Comparison of ENCODE assay signal across 8 mouse cellular contexts in the genomic region with DNA sequence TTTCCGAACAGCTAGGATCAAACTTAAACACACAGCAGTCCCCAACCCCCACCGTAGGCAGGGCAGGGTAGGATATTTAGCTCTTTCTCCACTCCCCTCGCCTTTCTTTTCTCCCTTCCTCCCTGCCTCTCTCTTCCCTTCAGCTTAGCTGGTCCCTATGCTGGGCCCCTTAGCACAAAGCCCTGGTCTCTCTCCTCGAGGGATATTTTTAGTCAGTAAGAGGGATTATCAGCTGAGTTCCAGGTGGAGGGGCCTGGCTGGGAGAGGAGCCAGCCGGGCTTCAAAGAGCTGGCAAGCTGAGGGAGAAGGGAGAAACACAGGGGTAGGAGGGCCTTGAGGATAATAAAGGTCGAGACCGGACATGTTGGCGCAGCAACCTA. TPM values are rescaled to one million over a fixed set of nuclear protein-coding genes. Genes with fewer than 3 reads are reported as not detected.
A peak's percentile ranks its signal among the peaks of the same experiment; 100 is the strongest.
DNase-seq lines count a peak whose midpoint lies in the region; ATAC-seq and TF ChIP-seq lines count a peak whose summit lies in the region.

No protein-coding gene starts in this region.

- no peak for DNase-seq in kidney, adult 9 months
- DNase-seq in embryonic facial prominence, embryonic 10.5 days (ENCODE audit: low spot score), result peak; percentile 39
- peak; percentile 35 for DNase-seq in heart, postnatal 25 days (ENCODE audit: low spot score)
- peak; percentile 22 for DNase-seq in midbrain, postnatal 0 days (ENCODE audit: low spot score)
- no peak for DNase-seq in left cerebral cortex, adult 11 months (ENCODE audit: low spot score)
- DNase-seq in right cerebral cortex, adult 18-20 months, result no peak
- no peak for DNase-seq in right cerebral cortex, postnatal 14 days

- H3K27me3 ChIP-seq in kidney, embryonic 15.5 days, result no peaks in the 10 kb centered on the region
- no peaks in the 10 kb centered on the region for H3K27me3 ChIP-seq in embryonic facial prominence, embryonic 10.5 days (replicated peaks; ENCODE audit: low read depth, poor library complexity, severe bottlenecking)
- no peaks in the 10 kb centered on the region for H3K27me3 ChIP-seq in midbrain, postnatal 0 days (ENCODE audit: insufficient read depth, low read length)

- peaks cover 14% of the 10 kb centered on the region for H3K4me1 ChIP-seq in kidney, embryonic 15.5 days
- peaks cover 15% of the 10 kb centered on the region for H3K4me1 ChIP-seq in embryonic facial prominence, embryonic 10.5 days
- peaks cover 5% of the 10 kb centered on the region; the same call in 1 of the 2 replicates for H3K4me1 ChIP-seq in midbrain, postnatal 0 days (ENCODE audit: insufficient read depth, low read length)

- H3K4me3 ChIP-seq in kidney, embryonic 15.5 days (replicated peaks), result no peak overlapping the region
- H3K4me3 ChIP-seq in embryonic facial prominence, embryonic 10.5 days, result no peak overlapping the region
- no peak overlapping the region for H3K4me3 ChIP-seq in midbrain, postnatal 0 days (ENCODE audit: low read depth, low read length)

- intact Hi-C loops in heart, postnatal 25 days (cut with DNase I), result no loop called here

- no peak overlapping the region for H3K4me2 ChIP-seq in kidney, embryonic 15.5 days
- no peak overlapping the region for H3K4me2 ChIP-seq in midbrain, postnatal 0 days (ENCODE audit: low read depth, low read length, poor library complexity, severe bottlenecking)

- H3K36me3 ChIP-seq in kidney, embryonic 15.5 days, result peaks cover 6% of the 10 kb centered on the region; the same call in 1 of the 2 replicates
- H3K36me3 ChIP-seq in embryonic facial prominence, embryonic 10.5 days (replicated peaks), result peaks cover 4% of the 10 kb centered on the region; the same call in 1 of the 2 replicates
- peaks cover 6% of the 10 kb centered on the region for H3K36me3 ChIP-seq in midbrain, postnatal 0 days (ENCODE audit: insufficient read depth, low read length)

- H3K9ac ChIP-seq in kidney, embryonic 15.5 days, result no peak overlapping the region
- H3K9ac ChIP-seq in midbrain, postnatal 0 days (replicated peaks; ENCODE audit: low read length, poor library complexity, severe bottlenecking), result no peak overlapping the region

- peak overlapping the region; percentile 51; the same call in 1 of the 2 replicates for H3K27ac ChIP-seq in kidney, embryonic 15.5 days
- peak overlapping the region; percentile 75 for H3K27ac ChIP-seq in embryonic facial prominence, embryonic 10.5 days (replicated peaks)
- H3K27ac ChIP-seq in midbrain, postnatal 0 days (ENCODE audit: low read depth, low read length), result no peak overlapping the region

- no peaks in the 10 kb centered on the region for H3K9me3 ChIP-seq in kidney, embryonic 15.5 days (replicated peaks)
- no peaks in the 10 kb centered on the region for H3K9me3 ChIP-seq in embryonic facial prominence, embryonic 10.5 days
- no peaks in the 10 kb centered on the region for H3K9me3 ChIP-seq in midbrain, postnatal 0 days (ENCODE audit: low read length)

- ATAC-seq in kidney, embryonic 15.5 days (replicated peaks; ENCODE audit: low FRiP score), result 0 out of 2 replicates have a peak, but pooled peaks have one; percentile 29
- no peak for ATAC-seq in midbrain, postnatal 0 days (ENCODE audit: low FRiP score)

- no peak for TF ChIP-seq CTCF in midbrain, postnatal 0 days (IDR thresholded peaks at IDR 0.05)

- 31% methylated on average over 8 of the region's 8 CpGs for WGBS in kidney, embryonic 15.5 days
- 22% methylated on average over 8 of the region's 8 CpGs for WGBS in embryonic facial prominence, embryonic 10.5 days
- WGBS in midbrain, postnatal 0 days, result 15% methylated on average over 8 of the region's 8 CpGs

RNA-seq across cellular contexts. Expression of a gene that starts 19.3 kb away (rescaled TPM):
- polyA plus RNA-seq in kidney, embryonic 15.5 days (2015; fragmentation: Nextera tagmentation; extraction: Ambion mirVana), result 15.5 and 17.1 TPM in 2 replicates
- 9.7 and 12.1 TPM in 2 replicates for polyA plus RNA-seq in embryonic facial prominence, embryonic 10.5 days (2016; fragmentation: Nextera tagmentation; extraction: Ambion mirVana)
- total RNA-seq in heart, postnatal 25 days (2021), result 10 to 100 TPM; 37.1 to 42.5 TPM
- 38.3 and 40.1 TPM in 2 replicates for total RNA-seq in midbrain, postnatal 0 days (2014; rRNA removed)
- 55.3 and 59.7 TPM in 2 replicates for polyA plus RNA-seq in midbrain, postnatal 0 days (2015; fragmentation: Nextera tagmentation; extraction: Ambion mirVana)

Comparison
In these comparisons a context has a peak if more than half of its experiments do, and no peak if none do; other contexts are left out.
1. DNase-seq: peak in embryonic facial prominence, embryonic 10.5 days (single experiment), heart, postnatal 25 days (single experiment) and midbrain, postnatal 0 days (single experiment); none in kidney, adult 9 months (single experiment), left cerebral cortex, adult 11 months (single experiment), right cerebral cortex, adult 18-20 months (single experiment) and right cerebral cortex, postnatal 14 days (single experiment).